Mouse (Mus musculus) stomach, embryonic 14.5 days (tissue): ENCODE results near the gene Tbca. TPM values are rescaled to one million over a fixed set of nuclear protein-coding genes. Genes with fewer than 3 reads are reported as not detected.

Experiments used
- ATAC-seq: fragments of 200-750 bp; cut with Nextera tagmentation; 2 replicates; pipeline ENCODE4 v1.8.0; 2017; ENCODE audit warnings: low read depth, moderate TSS enrichment; ENCODE audit not compliant: insufficient number of reproducible peaks, insufficient read depth, low FRiP score
- H3K27ac ChIP-seq: fragments of 300-500 bp; sonication (generic); 2 replicates; pipeline ENCODE4 v1.5.1; 2014; ENCODE audit warnings: mild to moderate bottlenecking, low read length, moderate library complexity, mixed read lengths
- H3K27me3 ChIP-seq: fragments of 300-500 bp; sonication (generic); 2 replicates; pipeline ENCODE4 v1.6.1; 2014; ENCODE audit warnings: low read length, control low read depth, mixed read lengths; ENCODE audit not compliant: control insufficient read depth, insufficient read depth
- H3K36me3 ChIP-seq: fragments of 300-500 bp; sonication (generic); 2 replicates; pipeline ENCODE4 v1.6.1; 2014; ENCODE audit warnings: mild to moderate bottlenecking, control low read depth, low read length, moderate library complexity, mixed read lengths; ENCODE audit not compliant: control insufficient read depth, insufficient read depth
- H3K4me1 ChIP-seq: fragments of 300-500 bp; sonication (generic); 2 replicates; pipeline ENCODE4 v1.6.1; 2014; ENCODE audit warnings: low read length, control low read depth, mixed read lengths; ENCODE audit not compliant: control insufficient read depth, insufficient read depth
- H3K4me2 ChIP-seq: fragments of 300-500 bp; sonication (generic); replicated peaks from 2 replicates; pipeline ENCODE4 v1.6.1; 2014; ENCODE audit warnings: low read depth, low read length, control low read depth
- H3K4me3 ChIP-seq: fragments of 300-500 bp; sonication (generic); 2 replicates; pipeline ENCODE4 v1.5.1; 2014; ENCODE audit warnings: low read depth, low read length, control low read depth
- H3K9ac ChIP-seq: fragments of 300-500 bp; sonication (generic); replicated peaks from 2 replicates; pipeline ENCODE4 v1.6.1; 2014; ENCODE audit warnings: low read depth, mild to moderate bottlenecking, control low read depth, low read length, moderate library complexity, mixed read lengths
- H3K9me3 ChIP-seq: fragments of 300-500 bp; sonication (generic); 2 replicates; pipeline ENCODE4 v1.6.1; 2016; ENCODE audit warnings: low read depth, low read length, control low read depth; ENCODE audit not compliant: control insufficient read depth
- WGBS: fragments of 180-500 bp; shearing (Covaris S2); extraction: QIAGEN DNeasy Blood & Tissue Kit; methylation state at CpG from one replicate; pipeline ENCODE4 v1.1.7; 2014; 5-methylcytosine and 5-hydroxymethylcytosine counted together
- polyA plus RNA-seq: library from polyadenylated mRNA; unstranded; fragments of >200 nt; fragmentation: Nextera tagmentation; extraction: Ambion mirVana; gene quantifications from 2 replicates; pipeline ENCODE4 v1.2.1, GENCODE M21; 2014

The Tbca gene
- polyA plus RNA-seq, 1 experiment from 2014 or later = 251 TPM

GRCm38 (mm10) chr13:94826986-94827385 is 38.3 kb downstream of the Tbca start:
- no peak overlapping the region for H3K27ac ChIP-seq
- no peak overlapping the region for H3K4me3 ChIP-seq
- no peaks in the 10 kb centered on the region; the same call in 1 of the 2 replicates for H3K36me3 ChIP-seq
- no peaks in the 10 kb centered on the region for H3K9me3 ChIP-seq
- no peaks in the 10 kb centered on the region for H3K4me1 ChIP-seq
- WGBS = 83% methylated on average over 2 of the region's 2 CpGs
- H3K9ac ChIP-seq = no peak overlapping the region
- H3K4me2 ChIP-seq = no peak overlapping the region
- H3K27me3 ChIP-seq = no peaks in the 10 kb centered on the region
- ATAC-seq = no peak

- Histone ChIP-seq H3K27me3 (no peaks in the 10 kb centered on the region), H3K27ac (no peak overlapping the region), H3K36me3 (peaks cover 4% of the 10 kb centered on the region; the same call in 1 of the 2 replicates), H3K4me2 (no peak overlapping the region), H3K4me3 (no peak overlapping the region), H3K9ac (no peak overlapping the region), H3K4me1 (no peaks in the 10 kb centered on the region), H3K9me3 (no peaks in the 10 kb centered on the region)
- 28% methylated on average over 2 of the region's 2 CpGs for WGBS
- ATAC-seq = 0 out of 2 replicates have a peak, but pooled peaks have one; percentile 23
These were observed 39.1 kb downstream of the Tbca start for GRCm38 (mm10) chr13:94827847-94828246.

- no peaks in the 10 kb centered on the region for H3K4me1 ChIP-seq
- H3K4me2 ChIP-seq = no peak overlapping the region
- ATAC-seq = no peak
- H3K9me3 ChIP-seq = no peaks in the 10 kb centered on the region
- H3K4me3 ChIP-seq = no peak overlapping the region
- no peak overlapping the region for H3K27ac ChIP-seq
- no peaks in the 10 kb centered on the region for H3K27me3 ChIP-seq
- peaks cover 39% of the 10 kb centered on the region for H3K36me3 ChIP-seq
- WGBS = 57% methylated on average over 5 of the region's 5 CpGs
- no peak overlapping the region for H3K9ac ChIP-seq
These were observed 49.5 kb downstream of the Tbca start for GRCm38 (mm10) chr13:94838047-94838720.

- Histone ChIP-seq H3K9ac (no peak overlapping the region), H3K27ac (no peak overlapping the region), H3K27me3 (no peaks in the 10 kb centered on the region), H3K36me3 (peaks cover 34% of the 10 kb centered on the region), H3K4me3 (no peak overlapping the region), H3K4me1 (no peaks in the 10 kb centered on the region), H3K4me2 (no peak overlapping the region), H3K9me3 (no peaks in the 10 kb centered on the region)
- 87% methylated on average over 8 of the region's 8 CpGs for WGBS
- 0 out of 2 replicates have a peak, but pooled peaks have one; percentile 37 for ATAC-seq
These were observed 50.1 kb downstream of the Tbca start for GRCm38 (mm10) chr13:94838756-94839337.

GRCm38 (mm10) chr13:94843236-94843635 is 54.5 kb downstream of the Tbca start:
- WGBS = 75% methylated on average over 5 of the region's 5 CpGs
- Histone ChIP-seq H3K4me3 (no peak overlapping the region), H3K9me3 (no peaks in the 10 kb centered on the region), H3K4me2 (no peak overlapping the region), H3K9ac (no peak overlapping the region), H3K4me1 (no peaks in the 10 kb centered on the region), H3K36me3 (peaks cover 16% of the 10 kb centered on the region), H3K27ac (no peak overlapping the region), H3K27me3 (no peaks in the 10 kb centered on the region)
- no peak for ATAC-seq

GRCm38 (mm10) chr13:94847870-94848269 is 59.2 kb downstream of the Tbca start:
- no peak for ATAC-seq
- no peaks in the 10 kb centered on the region for H3K27me3 ChIP-seq
- WGBS = 73% methylated on average over 7 of the region's 7 CpGs

GRCm38 (mm10) chr13:94849351-94849750 is 60.6 kb downstream of the Tbca start:
- H3K4me2 ChIP-seq = no peak overlapping the region
- H3K27ac ChIP-seq = no peak overlapping the region
- no peaks in the 10 kb centered on the region for H3K27me3 ChIP-seq
- H3K9me3 ChIP-seq = no peaks in the 10 kb centered on the region
- H3K4me3 ChIP-seq = no peak overlapping the region
- H3K4me1 ChIP-seq = no peaks in the 10 kb centered on the region
- ATAC-seq = no peak
- no peak overlapping the region for H3K9ac ChIP-seq
- H3K36me3 ChIP-seq = no peaks in the 10 kb centered on the region
- 66% methylated on average over 13 of the region's 13 CpGs for WGBS

More at GRCm38 (mm10) chr13:94847870-94848269, 59.2 kb downstream of the Tbca start:
- Histone ChIP-seq H3K4me3 (no peak overlapping the region), H3K4me1 (no peaks in the 10 kb centered on the region), H3K27ac (no peak overlapping the region), H3K4me2 (no peak overlapping the region), H3K36me3 (no peaks in the 10 kb centered on the region; the same call in 1 of the 2 replicates), H3K9me3 (no peaks in the 10 kb centered on the region), H3K9ac (no peak overlapping the region)

GRCm38 (mm10) chr13:94858016-94858575 is 69.4 kb downstream of the Tbca start:
- no peak overlapping the region for H3K27ac ChIP-seq
- no peak overlapping the region for H3K4me2 ChIP-seq
- H3K4me3 ChIP-seq = no peak overlapping the region
- no peaks in the 10 kb centered on the region for H3K36me3 ChIP-seq
- no peak for ATAC-seq
- 72% methylated on average over 8 of the region's 8 CpGs for WGBS
- H3K27me3 ChIP-seq = no peaks in the 10 kb centered on the region
- H3K9me3 ChIP-seq = no peaks in the 10 kb centered on the region
- no peaks in the 10 kb centered on the region for H3K4me1 ChIP-seq
- no peak overlapping the region for H3K9ac ChIP-seq
